Mouse (Mus musculus) telencephalon, adult 2 months (tissue): ENCODE measurements around the gene L1cam.
A peak's percentile ranks its signal among the peaks of the same experiment; 100 is the strongest.

ENCODE experiments used
- DNase-seq: peaks from one replicate; pipeline ENCODE4 v3.0.0-alpha.2; 2011; ENCODE audit warnings: low read depth, low spot score

L1cam gene

GRCm38 (mm10) chrX:73880194-73881035 lies 15.5 kb downstream of the L1cam start:
- DNase-seq = no peak

DNA sequence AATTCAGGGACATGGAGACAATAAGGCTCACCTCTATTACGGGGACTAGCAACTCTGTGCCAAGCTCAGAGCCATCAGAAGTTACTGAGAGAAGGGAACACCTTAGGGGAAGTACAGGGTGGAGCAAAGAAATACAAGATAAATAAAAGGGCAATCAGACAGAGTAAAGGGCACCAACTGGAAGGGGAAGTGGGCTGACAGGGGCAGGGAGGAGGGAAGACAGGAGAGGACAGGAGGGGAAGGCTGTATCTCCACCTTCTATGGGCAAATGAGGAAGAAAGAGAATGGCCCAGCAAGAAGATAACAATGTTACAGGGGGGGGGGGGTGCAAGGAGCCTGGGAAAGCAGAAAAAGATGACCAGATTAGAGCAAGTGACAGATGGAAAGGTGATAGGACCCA lies 18.9 kb downstream of the L1cam start:
- no peak for DNase-seq

DNA sequence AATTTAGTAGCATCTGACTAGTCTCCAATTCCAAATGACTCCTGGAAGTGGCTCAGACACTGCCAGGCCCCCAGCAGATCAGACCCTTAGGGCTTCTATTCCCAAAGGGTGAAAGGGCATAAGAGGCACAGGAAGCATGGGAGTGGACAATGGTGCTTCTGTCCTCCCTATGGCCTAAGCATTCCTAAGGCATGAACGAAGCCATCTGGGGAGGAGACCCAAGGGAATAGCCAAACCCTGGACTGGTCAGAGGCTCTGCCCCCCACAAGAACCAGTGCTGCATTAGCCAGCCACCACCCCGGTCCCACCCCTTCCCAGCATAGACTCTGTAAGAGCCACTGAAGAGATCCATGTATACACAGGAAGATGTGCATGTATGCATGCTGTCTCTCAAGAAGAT lies 20.0 kb downstream of the L1cam start:
- no peak for DNase-seq

DNA sequence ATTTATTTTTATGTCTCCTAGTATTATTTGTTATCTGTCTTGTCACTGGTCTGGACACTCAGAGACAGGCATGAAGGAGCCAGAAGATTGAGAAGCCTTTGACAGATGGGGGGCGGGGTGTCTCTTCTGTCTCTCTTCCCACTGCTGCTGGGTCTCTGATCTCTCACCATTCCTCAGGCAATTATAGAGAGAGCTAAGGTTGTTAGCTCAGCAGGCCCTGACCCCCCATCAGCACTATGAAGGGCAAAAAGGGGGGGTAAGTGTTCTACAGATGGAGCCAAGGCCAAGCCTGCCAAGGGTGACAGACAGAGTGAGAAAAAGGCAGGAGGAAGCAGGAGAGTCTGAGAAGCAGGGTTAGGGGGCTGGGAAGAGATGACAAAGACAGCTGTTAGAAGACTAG lies 23.9 kb downstream of the L1cam start:
- no peak for DNase-seq

DNA sequence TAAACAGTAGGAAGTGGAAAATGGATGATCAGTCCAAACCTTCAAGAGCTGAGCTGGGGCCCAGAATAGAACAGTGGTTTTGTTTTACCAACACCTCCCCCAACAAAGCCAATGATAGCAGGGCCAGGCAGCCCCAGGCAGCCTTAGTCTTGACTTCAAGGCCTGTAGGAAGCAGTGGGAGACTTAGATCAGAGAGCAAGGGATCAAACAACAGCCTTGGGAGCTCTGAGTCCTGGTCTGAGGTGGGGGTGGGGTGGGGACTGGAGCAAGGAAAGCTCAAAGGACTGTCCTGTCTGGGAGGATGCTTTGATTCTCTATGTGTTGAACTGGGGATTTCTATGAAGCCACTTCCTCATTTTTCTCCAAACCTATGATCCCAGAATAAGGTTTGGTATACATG lies 24.4 kb downstream of the L1cam start:
- DNase-seq = no peak

DNA sequence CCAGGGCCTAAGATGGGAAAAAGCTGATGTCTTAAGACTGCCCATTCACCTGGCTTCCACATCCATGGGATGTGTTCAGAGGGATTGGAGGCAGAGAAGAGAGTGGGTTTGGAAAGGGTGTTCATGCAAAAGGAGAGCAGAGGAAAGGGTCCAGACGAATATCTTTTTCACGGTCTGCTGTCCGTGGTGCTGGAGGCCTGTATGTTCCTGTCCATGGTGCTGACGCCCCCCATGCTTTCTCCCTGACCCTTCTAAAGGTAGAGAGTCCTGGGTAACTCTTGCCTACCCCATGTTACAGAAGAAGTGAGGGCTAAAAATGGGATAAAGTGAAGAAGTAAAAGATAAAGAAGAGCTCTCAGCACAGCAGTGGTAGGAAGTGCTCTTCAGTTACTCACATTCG lies 26.6 kb downstream of the L1cam start:
- no peak for DNase-seq

GRCm38 (mm10) chrX:73867852-73868251 lies 28.1 kb downstream of the L1cam start:
- no peak for DNase-seq

DNA sequence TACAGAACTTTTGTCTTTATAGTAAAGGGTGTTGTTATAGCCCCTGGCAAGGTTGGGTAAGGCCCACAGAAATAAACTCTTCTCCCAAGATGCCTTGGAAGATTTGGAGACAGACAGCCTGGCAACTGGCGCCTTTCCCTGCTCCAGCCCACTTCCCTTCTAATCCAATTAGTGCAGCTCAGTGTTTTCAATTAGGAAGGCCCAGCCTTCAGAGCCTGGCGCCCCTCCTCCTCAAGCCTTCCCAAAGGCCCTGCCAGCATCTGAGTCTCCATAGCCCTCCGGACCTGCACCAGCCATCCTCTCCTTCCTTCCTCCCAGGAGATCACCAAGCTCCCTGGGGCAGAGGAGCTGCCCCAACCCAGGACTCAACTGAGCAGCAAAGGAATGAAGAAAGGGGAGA lies 28.6 kb downstream of the L1cam start:
- no peak for DNase-seq

GRCm38 (mm10) chrX:73864692-73865091 lies 31.2 kb downstream of the L1cam start:
- no peak for DNase-seq

GRCm38 (mm10) chrX:73855087-73855408 lies 40.9 kb downstream of the L1cam start:
- DNase-seq = no peak

GRCm38 (mm10) chrX:73854326-73855086 lies 41.4 kb downstream of the L1cam start:
- no peak for DNase-seq

DNA sequence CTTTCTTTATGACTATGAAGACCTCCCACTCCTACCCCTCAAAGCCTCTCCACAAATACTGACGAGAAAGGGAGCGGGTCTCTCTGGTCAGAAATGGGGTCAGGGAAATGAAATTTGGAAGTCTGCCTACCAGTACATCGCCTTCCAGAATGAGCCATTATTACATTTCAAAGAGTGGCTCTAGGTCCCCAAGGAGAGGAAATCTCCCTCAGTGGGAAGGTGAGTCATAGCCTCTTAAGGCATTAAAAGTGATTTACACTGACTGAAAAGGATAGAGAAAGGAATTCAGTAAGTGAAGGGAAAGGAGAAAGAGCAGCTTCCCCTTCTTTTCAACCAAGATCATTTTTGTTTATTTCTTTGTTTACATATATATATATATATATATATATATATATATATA lies 59.2 kb downstream of the L1cam start:
- DNase-seq = no peak

- no peak for DNase-seq
Observed at GRCm38 (mm10) chrX:73835731-73836130, 60.2 kb downstream of the L1cam start.

- peak; percentile 29 for DNase-seq
Observed at GRCm38 (mm10) chrX:73824185-73825151, 71.4 kb downstream of the L1cam start, which contains the start of gene Pdzd4. Gene Pdzd4 (minus strand): TSS chrX:73824969.

GRCm38 (mm10) chrX:73823747-73824146 lies 72.2 kb downstream of the L1cam start:
- no peak for DNase-seq

DNA sequence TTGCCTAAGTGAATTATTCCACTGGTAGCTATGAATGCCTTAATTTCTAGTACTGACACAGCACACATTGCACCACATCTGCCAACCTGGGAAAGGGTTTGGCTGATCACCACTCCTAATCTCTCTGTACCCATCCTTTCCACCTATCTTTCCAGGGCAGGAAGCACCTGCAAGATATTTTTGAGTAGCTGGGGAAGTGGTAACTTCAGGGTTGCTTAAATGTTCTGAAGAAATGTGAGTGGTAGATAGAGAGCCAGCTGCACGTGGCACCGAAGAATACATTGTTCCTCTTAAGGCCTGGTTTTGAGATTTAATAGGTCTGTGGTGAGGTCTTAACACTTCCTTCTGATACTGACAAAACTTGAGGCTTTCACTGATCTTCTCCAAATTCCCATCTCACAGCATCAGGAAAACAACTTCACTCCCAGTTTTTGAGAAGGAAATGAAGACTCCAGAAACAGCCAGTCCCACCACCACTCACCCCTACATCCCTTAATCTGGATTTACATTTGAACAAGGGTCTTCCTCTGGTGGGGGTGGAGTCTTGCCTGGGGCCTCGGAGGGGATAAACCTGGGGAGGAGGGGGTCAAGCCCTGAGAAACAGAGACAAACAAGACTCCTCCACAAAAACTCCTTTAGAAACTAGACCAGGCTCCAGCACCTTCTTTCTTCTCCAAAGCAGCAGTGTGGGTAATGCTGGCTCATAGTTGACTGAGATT lies 79.2 kb downstream of the L1cam start:
- DNase-seq = no peak

- no peak for DNase-seq
Observed at GRCm38 (mm10) chrX:73815072-73815471, 80.8 kb downstream of the L1cam start.

GRCm38 (mm10) chrX:73805814-73806213 lies 90.1 kb downstream of the L1cam start:
- DNase-seq = peak; percentile 42
